Mouse (Mus musculus) embryonic fibroblast, embryonic 13.5 days (primary cell): ENCODE measurements at regions not wholly inside any gene's neighbourhood (a gene's known extent, or its start where the extent isn't known, plus 50 kb on each side); places are given as distances from the start of the nearest gene placed in this dataset.

Experiments used
- CTCF ChIP-seq: IDR thresholded peaks from 2 replicates; pipeline ENCODE4 v1.5.1; 2011; ENCODE audit warnings: mild to moderate bottlenecking, control low read depth, low read length, moderate library complexity, borderline replicate concordance; ENCODE audit not compliant: insufficient read depth
- POLR2A ChIP-seq: IDR thresholded peaks from 2 replicates; pipeline ENCODE4 v1.6.1; 2011; ENCODE audit warnings: low read depth, mild to moderate bottlenecking, control low read depth, low read length, moderate library complexity

DNA sequence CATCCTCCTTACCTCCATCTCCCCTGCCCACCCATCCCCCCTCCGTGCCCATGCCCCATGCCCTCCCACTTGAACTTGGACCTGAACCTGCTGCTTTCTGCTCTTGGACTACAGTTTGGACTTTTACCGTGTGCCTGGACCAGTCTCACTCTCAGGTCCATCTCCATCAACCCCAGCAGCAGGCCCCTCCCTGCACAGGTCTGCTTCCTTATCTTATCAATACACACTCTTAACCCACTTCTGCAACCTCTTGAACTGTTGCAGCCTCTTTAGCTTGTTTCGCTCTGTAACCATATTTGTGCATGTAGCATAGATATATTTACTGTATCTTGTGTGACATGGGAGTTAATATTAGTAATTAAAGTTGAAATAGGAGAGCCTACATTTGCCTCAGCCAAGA lies 457.8 kb upstream of the Kcnab2 start:
- TF ChIP-seq POLR2A = no peak
- TF ChIP-seq CTCF = no peak
